Mouse (Mus musculus) liver, adult 2 months (tissue): Measurements from ENCODE around the gene Pou3f1. TPM values are rescaled to one million over a fixed set of nuclear protein-coding genes. Genes with fewer than 3 reads are reported as not detected.

Experiments used
- DNase-seq: peaks from one replicate; pipeline ENCODE4 v3.0.0-alpha.2; 2011; ENCODE audit warnings: low read depth, low spot score; ENCODE audit errors: extremely low read depth
- H3K27ac ChIP-seq: fragments of 200-500 bp; replicated peaks from 2 replicates; pipeline ENCODE4 v1.5.1; 2012; ENCODE audit warnings: low read depth, mild to moderate bottlenecking, control low read depth, inconsistent platforms, low read length; ENCODE audit not compliant: insufficient read depth
- H3K27me3 ChIP-seq: fragments of 200-500 bp; 2 replicates; pipeline ENCODE4 v1.6.1; 2012; ENCODE audit warnings: mild to moderate bottlenecking, moderate library complexity, low read length, inconsistent platforms; ENCODE audit not compliant: control insufficient read depth, insufficient read depth
- H3K36me3 ChIP-seq: fragments of 200-500 bp; 2 replicates; pipeline ENCODE4 v1.6.1; 2012; ENCODE audit warnings: low read length, inconsistent platforms; ENCODE audit not compliant: control insufficient read depth, insufficient read depth
- H3K4me1 ChIP-seq: fragments of 200-500 bp; 2 replicates; pipeline ENCODE4 v1.6.1; 2011; ENCODE audit warnings: low read length; ENCODE audit not compliant: control insufficient read depth, insufficient read depth
- H3K4me3 ChIP-seq: fragments of 200-500 bp; 2 replicates; pipeline ENCODE4 v1.5.1; 2011; ENCODE audit warnings: low read depth, mild to moderate bottlenecking, control low read depth, low read length, moderate library complexity; ENCODE audit not compliant: insufficient read depth
- H3K79me2 ChIP-seq: fragments of 200-500 bp; 2 replicates; pipeline ENCODE4 v1.6.1; 2012; ENCODE audit warnings: inconsistent platforms, mild to moderate bottlenecking, low read length, moderate library complexity; ENCODE audit not compliant: control insufficient read depth, insufficient read depth
- H3K9ac ChIP-seq: fragments of 200-500 bp; 2 replicates; pipeline ENCODE4 v1.6.1; 2012; ENCODE audit warnings: low read depth, mild to moderate bottlenecking, control low read depth, inconsistent platforms, low read length
- CTCF ChIP-seq: fragments of 200-500 bp; IDR thresholded peaks from 2 replicates; pipeline ENCODE4 v1.5.1; 2011; ENCODE audit warnings: low read depth, low read length, control low read depth
- POLR2A ChIP-seq: fragments of 200-500 bp; IDR thresholded peaks from 2 replicates; pipeline ENCODE4 v1.6.1; 2011; ENCODE audit warnings: low read length, control low read depth; ENCODE audit not compliant: insufficient read depth; ENCODE audit errors: extremely low read depth
- whole genome bisulfite sequencing: fragments of 180-500 bp; shearing (Covaris S2); methylation state at CpG from one replicate; pipeline ENCODE4 v1.1.7; 2018; 5-methylcytosine and 5-hydroxymethylcytosine counted together
- polyA plus RNA-seq: library from polyadenylated mRNA; depleted of rRNA; stranded (reverse); fragments of >200 nt; gene quantifications from 2 replicates; pipeline ENCODE4 v1.2.3, GENCODE M21; 2012
- total RNA-seq: library from RNA; depleted of rRNA; stranded (reverse); fragments of >200 nt; gene quantifications from 2 replicates; pipeline ENCODE4 v1.2.3, GENCODE M21; 2014

Pou3f1 gene
- total and polyA plus RNA-seq, 2 experiments, result not detected

DNA sequence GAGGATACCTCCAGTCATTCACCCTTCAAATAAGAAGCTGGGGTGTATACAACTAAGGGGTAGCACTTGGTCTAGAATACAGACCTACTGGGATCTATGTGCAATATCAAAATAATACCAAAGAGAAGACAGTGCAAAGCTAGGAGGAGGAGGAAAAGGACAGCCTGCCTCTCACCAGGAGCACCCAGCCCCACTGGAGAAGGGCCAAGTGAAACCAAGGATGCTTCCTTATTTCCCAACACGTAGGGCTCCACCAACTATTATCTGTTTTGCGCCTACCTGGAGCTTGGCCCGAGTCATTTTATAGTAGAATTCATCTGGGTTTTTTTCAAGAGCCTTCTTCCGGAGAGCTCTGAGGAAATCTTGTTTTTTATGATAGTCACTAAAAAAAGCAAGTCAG lies 26.9 kb downstream of the Pou3f1 start:
- no peak for TF ChIP-seq CTCF
- TF ChIP-seq POLR2A, result no peak
- 60% methylated on average over 4 of the region's 4 CpGs for WGBS
- H3K4me3 ChIP-seq, result no peak overlapping the region
- no peak for DNase-seq
- peaks cover 64% of the 10 kb centered on the region for H3K36me3 ChIP-seq
- H3K79me2 ChIP-seq, result no peaks in the 10 kb centered on the region; the same call in 1 of the 2 replicates
- H3K9ac ChIP-seq, result no peak overlapping the region
- H3K27me3 ChIP-seq, result no peaks in the 10 kb centered on the region
- no peaks in the 10 kb centered on the region for H3K4me1 ChIP-seq
- no peak overlapping the region for H3K27ac ChIP-seq

DNA sequence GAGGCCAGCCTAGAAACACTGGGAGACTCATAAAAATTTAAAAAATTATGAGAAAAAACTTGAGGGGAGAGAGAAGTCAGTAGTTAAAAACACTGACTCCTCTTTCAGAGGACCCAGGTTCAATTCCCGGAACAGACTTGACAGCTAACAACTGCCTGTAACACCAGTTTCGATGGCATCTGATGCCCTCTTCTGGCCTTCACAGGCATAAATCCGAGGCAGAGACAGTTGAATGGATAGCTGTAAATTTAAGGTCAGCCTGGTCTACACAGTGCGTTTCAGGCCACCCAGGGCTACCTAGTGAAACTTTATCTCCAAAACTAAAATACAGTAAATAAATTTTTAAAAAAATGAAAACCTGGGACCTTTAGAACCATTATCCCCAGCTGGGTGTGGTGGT lies 28.4 kb downstream of the Pou3f1 start:
- Histone ChIP-seq H3K9ac (no peak overlapping the region), H3K36me3 (peaks cover 54% of the 10 kb centered on the region), H3K27me3 (no peaks in the 10 kb centered on the region), H3K4me3 (no peak overlapping the region), H3K27ac (no peak overlapping the region), H3K79me2 (no peaks in the 10 kb centered on the region; the same call in 1 of the 2 replicates), H3K4me1 (no peaks in the 10 kb centered on the region)
- no peak for DNase-seq
- TF ChIP-seq CTCF, result peak; percentile 19; the same call in 1 of the 2 replicates
- TF ChIP-seq POLR2A, result no peak
- 77% methylated on average over 4 of the region's 4 CpGs for WGBS

DNA sequence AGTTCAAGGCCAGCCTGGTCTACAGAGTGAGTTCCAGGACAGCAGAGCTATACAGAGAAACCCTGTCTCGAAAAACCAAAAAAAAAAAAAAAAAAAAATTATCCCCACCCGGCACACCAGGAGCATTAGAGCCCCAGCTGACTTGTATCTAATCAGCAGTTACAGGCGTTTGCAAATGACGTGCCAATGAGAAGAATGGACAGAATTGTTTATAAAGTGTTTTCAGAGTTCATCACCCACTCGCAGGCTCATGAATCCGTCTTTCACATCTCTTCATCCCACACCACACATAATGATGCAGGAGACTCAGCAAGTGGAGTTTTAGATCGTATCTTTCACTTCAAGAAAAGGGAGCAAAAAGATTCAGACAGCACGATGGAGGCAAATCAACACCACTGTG lies 28.8 kb downstream of the Pou3f1 start:
- Histone ChIP-seq H3K27ac (no peak overlapping the region), H3K36me3 (peaks cover 51% of the 10 kb centered on the region), H3K9ac (no peak overlapping the region), H3K79me2 (no peaks in the 10 kb centered on the region; the same call in 1 of the 2 replicates), H3K4me3 (no peak overlapping the region), H3K27me3 (no peaks in the 10 kb centered on the region), H3K4me1 (no peaks in the 10 kb centered on the region)
- WGBS, result 83% methylated on average over 8 of the region's 8 CpGs
- no peak for DNase-seq
- no peak for TF ChIP-seq POLR2A
- TF ChIP-seq CTCF, result no peak

DNA sequence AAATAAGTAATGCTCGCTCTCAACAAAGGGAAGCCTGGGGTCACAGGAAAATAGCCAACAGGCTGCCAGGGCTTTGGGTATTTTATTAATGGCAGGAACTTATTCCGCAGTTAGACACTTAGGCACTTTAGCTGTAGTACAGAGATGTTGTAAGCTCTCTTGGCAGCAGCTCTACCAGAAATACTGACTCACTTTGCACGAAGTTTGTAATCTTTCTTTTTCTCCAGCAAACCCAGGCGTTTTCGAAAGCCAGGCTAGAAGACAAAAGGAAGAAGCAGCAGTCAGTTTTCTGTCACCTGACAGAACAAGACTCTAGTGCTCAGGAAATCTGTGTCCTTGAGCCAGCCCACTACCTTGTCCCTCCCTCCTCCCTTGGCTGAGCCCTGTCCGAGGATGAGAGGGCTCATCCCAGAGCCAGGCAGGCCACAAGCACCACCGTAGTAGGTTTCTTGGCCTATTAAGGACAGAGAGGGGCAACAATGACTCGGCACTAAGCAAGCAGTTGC lies 29.3 kb downstream of the Pou3f1 start:
- no peak for TF ChIP-seq POLR2A
- TF ChIP-seq CTCF, result no peak
- H3K36me3 ChIP-seq, result peaks cover 46% of the 10 kb centered on the region
- H3K4me3 ChIP-seq, result no peak overlapping the region
- 72% methylated on average over 8 of the region's 8 CpGs for WGBS
- H3K9ac ChIP-seq, result no peak overlapping the region
- peaks cover 1% of the 10 kb centered on the region; the same call in 1 of the 2 replicates for H3K4me1 ChIP-seq
- H3K27ac ChIP-seq, result no peak overlapping the region
- no peak for DNase-seq
- peaks cover 4% of the 10 kb centered on the region; the same call in 1 of the 2 replicates for H3K79me2 ChIP-seq
- no peaks in the 10 kb centered on the region for H3K27me3 ChIP-seq

DNA sequence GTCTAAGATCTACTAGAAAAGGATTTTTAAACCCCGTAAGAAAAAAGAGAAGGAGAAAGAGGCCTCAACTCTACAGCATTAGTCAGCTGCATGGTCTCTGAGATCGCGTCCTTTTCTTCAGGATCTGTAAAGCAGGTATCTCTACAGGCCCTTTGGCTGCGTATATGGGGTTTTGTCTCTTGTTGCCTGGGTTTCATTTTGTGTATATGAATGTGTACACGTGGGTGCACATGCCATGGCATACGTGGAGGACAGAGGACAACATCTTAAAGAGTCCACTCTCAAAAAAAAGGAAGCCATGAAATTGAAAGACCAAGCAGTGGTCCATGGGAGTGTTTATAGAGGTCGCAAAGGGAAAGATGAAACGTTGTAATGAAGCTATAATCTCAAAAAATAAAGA lies 34.8 kb downstream of the Pou3f1 start:
- no peak for DNase-seq
- Histone ChIP-seq H3K4me1 (peaks cover 2% of the 10 kb centered on the region; the same call in 1 of the 2 replicates), H3K9ac (no peak overlapping the region), H3K36me3 (peaks cover 4% of the 10 kb centered on the region; the same call in 1 of the 2 replicates), H3K27me3 (no peaks in the 10 kb centered on the region), H3K79me2 (peaks cover 17% of the 10 kb centered on the region; the same call in 1 of the 2 replicates), H3K4me3 (no peak overlapping the region), H3K27ac (no peak overlapping the region)
- WGBS, result 75% methylated on average over 8 of the region's 8 CpGs
- TF ChIP-seq CTCF, result no peak
- no peak for TF ChIP-seq POLR2A

DNA sequence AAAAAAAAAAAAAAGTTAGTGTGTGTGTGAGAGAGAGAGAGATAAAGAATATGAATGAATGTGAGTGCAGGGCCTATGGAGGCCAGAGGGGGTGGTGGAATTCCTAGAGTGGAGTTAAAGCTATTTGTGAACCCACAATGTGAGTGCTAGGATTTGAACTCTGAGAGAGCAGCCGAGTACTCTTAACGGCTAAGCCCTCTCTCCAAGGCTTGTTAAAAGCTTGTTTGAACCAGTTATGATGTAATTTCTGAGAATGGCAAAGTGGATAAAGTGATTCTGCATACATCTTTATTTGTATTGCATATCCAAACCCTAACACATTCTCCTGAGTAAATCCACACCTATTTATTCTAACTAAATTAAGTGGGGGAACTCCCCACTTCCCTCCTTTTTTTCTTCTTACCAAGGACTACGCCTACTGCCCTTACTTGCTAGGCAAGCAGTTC lies 35.8 kb downstream of the Pou3f1 start:
- Histone ChIP-seq H3K36me3 (peaks cover 2% of the 10 kb centered on the region; the same call in 1 of the 2 replicates), H3K9ac (peak overlapping the region; percentile 82), H3K27me3 (no peaks in the 10 kb centered on the region), H3K79me2 (peaks cover 17% of the 10 kb centered on the region; the same call in 1 of the 2 replicates), H3K27ac (no peak overlapping the region; the same call in 1 of the 2 replicates), H3K4me3 (peak overlapping the region; percentile 78; the same call in 1 of the 2 replicates), H3K4me1 (peaks cover 2% of the 10 kb centered on the region; the same call in 1 of the 2 replicates)
- no peak for TF ChIP-seq POLR2A
- no peak for TF ChIP-seq CTCF
- 34% methylated on average over 3 of the region's 3 CpGs for WGBS
- DNase-seq, result no peak
